Mouse (Mus musculus) retina, postnatal 1 day (tissue): ENCODE measurements around the gene Arid1b.

Experiments
- DNase-seq: peaks from one replicate; pipeline ENCODE4 v3.0.0-alpha.2; 2012

The Arid1b gene

GRCm38 (mm10) chr17:4993840-4994503 is at the start of gene Arid1b:
Arid1b (plus strand) TSS chr17:4994332.
- peak; percentile 97 for DNase-seq

GRCm38 (mm10) chr17:4945311-4945751 is 48.8 kb upstream of the Arid1b start:
- DNase-seq, result peak; percentile 26

GRCm38 (mm10) chr17:4945871-4946331 is 48.2 kb upstream of the Arid1b start:
- no peak for DNase-seq

- DNase-seq, result peak; percentile 69
These were observed 47.6 kb upstream of the Arid1b start for GRCm38 (mm10) chr17:4946421-4946974.

- no peak for DNase-seq
These were observed 47.1 kb upstream of the Arid1b start for GRCm38 (mm10) chr17:4947013-4947412.

GRCm38 (mm10) chr17:4947439-4947838 is 46.7 kb upstream of the Arid1b start:
- DNase-seq, result no peak

- DNase-seq, result no peak
These were observed 45.6 kb upstream of the Arid1b start for GRCm38 (mm10) chr17:4948501-4948900.

- no peak for DNase-seq
These were observed 39.7 kb upstream of the Arid1b start for GRCm38 (mm10) chr17:4954431-4954830.

GRCm38 (mm10) chr17:4964192-4964877 is 29.8 kb upstream of the Arid1b start:
- no peak for DNase-seq

GRCm38 (mm10) chr17:4967201-4967600 is 26.9 kb upstream of the Arid1b start:
- no peak for DNase-seq

GRCm38 (mm10) chr17:4968035-4968434 is 26.1 kb upstream of the Arid1b start:
- no peak for DNase-seq

GRCm38 (mm10) chr17:4968878-4969277 is 25.3 kb upstream of the Arid1b start:
- no peak for DNase-seq

GRCm38 (mm10) chr17:4972261-4972660 is 21.9 kb upstream of the Arid1b start:
- DNase-seq, result no peak

- no peak for DNase-seq
These were observed 19.4 kb upstream of the Arid1b start for GRCm38 (mm10) chr17:4974736-4975135.

- no peak for DNase-seq
These were observed 14.0 kb upstream of the Arid1b start for GRCm38 (mm10) chr17:4980151-4980550.

- no peak for DNase-seq
These were observed 11.3 kb upstream of the Arid1b start for GRCm38 (mm10) chr17:4982819-4983218.

- no peak for DNase-seq
These were observed 9.4 kb upstream of the Arid1b start for GRCm38 (mm10) chr17:4984691-4985090.

GRCm38 (mm10) chr17:4990911-4991560 is 3.1 kb upstream of the Arid1b start:
- no peak for DNase-seq

- no peak for DNase-seq
These were observed 2.5 kb upstream of the Arid1b start for GRCm38 (mm10) chr17:4991600-4991999.

GRCm38 (mm10) chr17:4993497-4993839 is 664 bp upstream of the Arid1b start:
- DNase-seq, result no peak

GRCm38 (mm10) chr17:4994504-4994812 is 326 bp downstream of the Arid1b start:
- DNase-seq, result no peak

- DNase-seq, result peak; percentile 81
These were observed 855 bp downstream of the Arid1b start for GRCm38 (mm10) chr17:4994813-4995560.

- DNase-seq, result peak; percentile 85
These were observed 1.5 kb downstream of the Arid1b start for GRCm38 (mm10) chr17:4995561-4996051.
